Mouse (Mus musculus): ENCODE measurements around the gene Setd7. TPM values are rescaled to one million over a fixed set of nuclear protein-coding genes. Genes with fewer than 3 reads are reported as not detected.
A peak's percentile ranks its signal among the peaks of the same experiment; 100 is the strongest.

Setd7 gene
- polyA plus RNA-seq, 1 experiment from 2014 or later, result 3.6 TPM

DNA sequence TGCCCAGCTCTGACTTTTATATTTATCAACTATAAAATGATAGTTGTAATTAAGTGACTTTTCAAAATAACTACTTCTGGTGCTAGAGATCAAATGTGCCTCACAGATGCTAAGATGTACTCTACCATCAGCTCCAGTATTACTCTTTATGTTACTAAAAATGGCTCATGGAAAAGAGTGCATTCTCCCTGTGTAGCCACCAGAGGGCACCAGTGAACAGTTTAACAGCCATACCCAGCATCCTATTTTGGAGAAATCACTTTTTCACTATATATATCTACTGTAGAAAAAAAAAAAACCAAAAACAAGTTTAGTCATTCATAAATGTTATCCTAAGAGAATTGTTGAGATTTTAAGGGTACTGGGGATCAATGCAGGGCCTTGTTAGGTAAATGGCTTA lies 79.6 kb downstream of the Setd7 start:
- no peak for ATAC-seq (ENCODE audit: low FRiP score, low TSS enrichment)
- H3K27ac ChIP-seq (replicated peaks; ENCODE audit: low read depth, low read length), result no peak overlapping the region

DNA sequence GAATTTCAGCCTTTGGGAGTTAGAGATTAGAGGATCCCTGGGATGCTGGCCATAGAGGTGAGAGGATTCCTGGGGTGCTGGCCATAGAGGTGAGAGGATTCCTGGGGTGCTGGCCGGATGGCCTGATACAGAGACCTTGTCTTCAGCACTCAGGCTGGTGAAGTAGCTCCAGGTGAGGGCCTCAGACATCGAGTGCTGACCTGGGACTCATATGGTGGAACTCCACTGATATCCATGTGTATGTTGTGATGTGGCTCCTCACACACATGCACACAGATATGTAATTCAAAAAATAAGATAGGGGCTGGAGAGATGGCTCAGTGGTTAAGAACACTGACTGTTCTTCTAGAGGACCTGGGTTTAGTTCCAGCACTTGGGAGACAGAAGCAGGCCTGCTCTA lies 80.8 kb downstream of the Setd7 start:
- no peaks in the 10 kb centered on the region for H3K27me3 ChIP-seq (ENCODE audit: control insufficient read depth, insufficient read depth, low read length)
- 41% methylated on average over 2 of the region's 2 CpGs for WGBS
- H3K4me1 ChIP-seq (ENCODE audit: control insufficient read depth, insufficient read depth, low read length), result peaks cover 6% of the 10 kb centered on the region
- H3K36me3 ChIP-seq (ENCODE audit: control insufficient read depth, insufficient read depth, low read length), result peaks cover 9% of the 10 kb centered on the region
- no peaks in the 10 kb centered on the region for H3K9me3 ChIP-seq (ENCODE audit: control insufficient read depth, low read length)
- H3K4me2 ChIP-seq (ENCODE audit: low read length), result no peak overlapping the region
- DNase-seq (no peak), ATAC-seq (ENCODE audit: low FRiP score, low TSS enrichment) (no peak)
- H3K27ac ChIP-seq (replicated peaks; ENCODE audit: low read depth, low read length), result no peak overlapping the region
- no peak overlapping the region for H3K4me3 ChIP-seq (replicated peaks; ENCODE audit: low read depth, low read length)
- no peak overlapping the region for H3K9ac ChIP-seq (replicated peaks; ENCODE audit: low read length)

More for the DNA sequence above, 79.6 kb downstream of the Setd7 start:
- Histone ChIP-seq H3K9me3 (ENCODE audit: control insufficient read depth, low read length) (no peaks in the 10 kb centered on the region), H3K9ac (replicated peaks; ENCODE audit: low read length) (no peak overlapping the region), H3K4me2 (ENCODE audit: low read length) (no peak overlapping the region), H3K4me1 (ENCODE audit: control insufficient read depth, insufficient read depth, low read length) (peaks cover 18% of the 10 kb centered on the region), H3K27me3 (ENCODE audit: control insufficient read depth, insufficient read depth, low read length) (no peaks in the 10 kb centered on the region), H3K36me3 (ENCODE audit: control insufficient read depth, insufficient read depth, low read length) (peaks cover 6% of the 10 kb centered on the region; the same call in 1 of the 2 replicates), H3K4me3 (replicated peaks; ENCODE audit: low read depth, low read length) (no peak overlapping the region)
- DNase-seq, result peak; percentile 83

DNA sequence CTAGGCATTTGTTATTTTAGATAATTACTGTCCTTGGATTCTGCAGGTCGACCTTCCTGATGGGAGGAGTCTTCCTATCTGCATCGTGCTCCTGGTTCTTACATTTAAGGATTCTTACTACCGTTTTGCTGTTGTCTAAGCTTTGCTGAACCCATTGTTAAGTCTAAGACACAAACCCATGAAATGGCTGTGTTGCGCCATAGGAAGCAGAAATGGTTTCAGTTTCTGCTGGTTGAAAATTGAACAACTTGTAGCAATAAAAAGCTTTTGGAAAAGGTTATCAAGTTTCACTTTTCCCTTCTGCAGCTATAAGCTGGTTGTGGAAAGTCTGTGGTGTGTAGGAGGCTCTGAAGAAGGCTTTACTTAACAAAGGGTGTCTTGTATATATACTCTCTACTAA lies 85.0 kb downstream of the Setd7 start:
- no peaks in the 10 kb centered on the region for H3K4me1 ChIP-seq (ENCODE audit: control insufficient read depth, insufficient read depth, low read length)
- H3K4me3 ChIP-seq (replicated peaks; ENCODE audit: low read depth, low read length), result no peak overlapping the region
- H3K27me3 ChIP-seq (ENCODE audit: control insufficient read depth, insufficient read depth, low read length), result no peaks in the 10 kb centered on the region
- no peak overlapping the region for H3K4me2 ChIP-seq (ENCODE audit: low read length)
- ATAC-seq (ENCODE audit: low FRiP score, low TSS enrichment) (no peak), DNase-seq (no peak)
- no peaks in the 10 kb centered on the region for H3K9me3 ChIP-seq (ENCODE audit: control insufficient read depth, low read length)
- H3K9ac ChIP-seq (replicated peaks; ENCODE audit: low read length), result no peak overlapping the region
- peaks cover 43% of the 10 kb centered on the region for H3K36me3 ChIP-seq (ENCODE audit: control insufficient read depth, insufficient read depth, low read length)
- WGBS, result 89% methylated on average over 4 of the region's 4 CpGs
- H3K27ac ChIP-seq (replicated peaks; ENCODE audit: low read depth, low read length), result no peak overlapping the region

GRCm38 (mm10) chr3:51468530-51468929 lies 92.1 kb downstream of the Setd7 start:
- H3K9ac ChIP-seq (replicated peaks; ENCODE audit: low read length), result no peak overlapping the region
- no peak overlapping the region for H3K4me3 ChIP-seq (replicated peaks; ENCODE audit: low read depth, low read length)
- H3K27ac ChIP-seq (replicated peaks; ENCODE audit: low read depth, low read length), result no peak overlapping the region
- DNase-seq, result no peak
- H3K4me1 ChIP-seq (ENCODE audit: control insufficient read depth, insufficient read depth, low read length), result no peaks in the 10 kb centered on the region
- H3K27me3 ChIP-seq (ENCODE audit: control insufficient read depth, insufficient read depth, low read length), result no peaks in the 10 kb centered on the region
- ATAC-seq (ENCODE audit: low FRiP score, low TSS enrichment), result no peak
- 98% methylated on average over 2 of the region's 2 CpGs for WGBS
- peaks cover 85% of the 10 kb centered on the region for H3K36me3 ChIP-seq (ENCODE audit: control insufficient read depth, insufficient read depth, low read length)
- no peak overlapping the region for H3K4me2 ChIP-seq (ENCODE audit: low read length)
- H3K9me3 ChIP-seq (ENCODE audit: control insufficient read depth, low read length), result no peaks in the 10 kb centered on the region

Other genes starting within 250 kb of the Setd7 start
- gene Elf2, start 220.2 kb downstream of the Setd7 start, polyA plus RNA-seq (2014; fragmentation: Nextera tagmentation; extraction: Ambion mirVana), result 28.6 and 37.3 TPM in 2 replicates
- 2.6 and 4.6 TPM in 2 replicates for gene Mgarp, start 164.1 kb downstream of the Setd7 start, polyA plus RNA-seq (2014; fragmentation: Nextera tagmentation; extraction: Ambion mirVana)
- gene Ndufc1, start 151.9 kb downstream of the Setd7 start, polyA plus RNA-seq (2014; fragmentation: Nextera tagmentation; extraction: Ambion mirVana), result 796 and 925 TPM in 2 replicates
- 37.9 and 41.5 TPM in 2 replicates for gene Naa15, start 145.7 kb downstream of the Setd7 start, polyA plus RNA-seq (2014; fragmentation: Nextera tagmentation; extraction: Ambion mirVana)
- 22.2 and 30.3 TPM in 2 replicates for gene Rab33b, start 77.0 kb downstream of the Setd7 start, polyA plus RNA-seq (2014; fragmentation: Nextera tagmentation; extraction: Ambion mirVana)
- gene Mgst2, start 99.5 kb upstream of the Setd7 start, polyA plus RNA-seq (2014; fragmentation: Nextera tagmentation; extraction: Ambion mirVana), result 0.46 and 0.86 TPM in 2 replicates